Mouse (Mus musculus): ENCODE measurements at regions not wholly inside any gene's neighbourhood (a gene's known extent, or its start where the extent isn't known, plus 50 kb on each side); places are given as distances from the start of the nearest gene placed in this dataset.

GRCm38 (mm10) chr4:9033106-9033642 lies 794.3 kb upstream of the Car8 start:
- no peak for DNase-seq (ENCODE audit: low read depth)

- no peak for DNase-seq (ENCODE audit: low read depth)
These were observed 792.8 kb upstream of the Car8 start for GRCm38 (mm10) chr4:9031634-9032033.

- DNase-seq (ENCODE audit: low read depth) = no peak
These were observed 790.1 kb upstream of the Car8 start for GRCm38 (mm10) chr4:9028946-9029345.

- peak; percentile 15 for DNase-seq (ENCODE audit: low read depth)
These were observed 789.6 kb upstream of the Car8 start for GRCm38 (mm10) chr4:9028475-9028874.

GRCm38 (mm10) chr4:9027798-9028404 lies 789.1 kb upstream of the Car8 start:
- DNase-seq (ENCODE audit: low read depth) = peak; percentile 66

- DNase-seq (ENCODE audit: low read depth) = no peak
These were observed 788.5 kb upstream of the Car8 start for GRCm38 (mm10) chr4:9027383-9027782.

- no peak for DNase-seq (ENCODE audit: low read depth)
These were observed 788.0 kb upstream of the Car8 start for GRCm38 (mm10) chr4:9026841-9027240.

- DNase-seq (ENCODE audit: low read depth) = no peak
These were observed 787.1 kb upstream of the Car8 start for GRCm38 (mm10) chr4:9025821-9026470.

- DNase-seq (ENCODE audit: low read depth) = no peak
These were observed 785.5 kb upstream of the Car8 start for GRCm38 (mm10) chr4:9024216-9024925.

- DNase-seq (ENCODE audit: low read depth) = no peak
These were observed 780.6 kb upstream of the Car8 start for GRCm38 (mm10) chr4:9019241-9020110.

- no peak for DNase-seq (ENCODE audit: low read depth)
These were observed 779.4 kb upstream of the Car8 start for GRCm38 (mm10) chr4:9018236-9018635.

- DNase-seq (ENCODE audit: low read depth) = no peak
These were observed 777.7 kb upstream of the Car8 start for GRCm38 (mm10) chr4:9016504-9017040.

- DNase-seq (ENCODE audit: low read depth) = peak; percentile 31
These were observed 777.0 kb upstream of the Car8 start for GRCm38 (mm10) chr4:9015528-9016503.

GRCm38 (mm10) chr4:9014986-9015385 lies 776.1 kb upstream of the Car8 start:
- DNase-seq (ENCODE audit: low read depth) = no peak

GRCm38 (mm10) chr4:9012787-9013186 lies 773.9 kb upstream of the Car8 start:
- no peak for DNase-seq (ENCODE audit: low read depth)

- no peak for DNase-seq (ENCODE audit: low read depth)
These were observed 773.1 kb upstream of the Car8 start for GRCm38 (mm10) chr4:9011952-9012351.

GRCm38 (mm10) chr4:9011129-9011518 lies 772.3 kb upstream of the Car8 start:
- DNase-seq (ENCODE audit: low read depth) = no peak

GRCm38 (mm10) chr4:9010381-9011128 lies 771.7 kb upstream of the Car8 start:
- DNase-seq (ENCODE audit: low read depth) = no peak

- peak; percentile 50 for DNase-seq (ENCODE audit: low read depth)
These were observed 770.8 kb upstream of the Car8 start for GRCm38 (mm10) chr4:9009656-9010055.

All from 416B (cell line).